Mouse (Mus musculus) ES-Bruce4 (cell line): Measurements from ENCODE around the gene Zfp652. TPM values are rescaled to one million over a fixed set of nuclear protein-coding genes. Genes with fewer than 3 reads are reported as not detected.

ENCODE experiments used
- H3K27ac ChIP-seq: 2 replicates; pipeline ENCODE4 v1.5.1; 2012; ENCODE audit warnings: low read length, inconsistent platforms; ENCODE audit not compliant: insufficient read depth
- H3K27me3 ChIP-seq: 2 replicates; pipeline ENCODE4 v1.6.1; 2012; ENCODE audit warnings: mild to moderate bottlenecking, low read length, inconsistent platforms; ENCODE audit not compliant: control insufficient read depth, poor library complexity, insufficient read depth, severe bottlenecking
- H3K36me3 ChIP-seq: 2 replicates; pipeline ENCODE4 v1.6.1; 2012; ENCODE audit warnings: inconsistent platforms, mild to moderate bottlenecking, low read length, moderate library complexity; ENCODE audit not compliant: control insufficient read depth, poor library complexity, insufficient read depth, severe bottlenecking
- H3K4me1 ChIP-seq: one replicate; pipeline ENCODE4 v1.8.1; 2011; ENCODE audit warnings: low read length; ENCODE audit not compliant: control insufficient read depth, insufficient read depth
- H3K4me3 ChIP-seq: 2 replicates; pipeline ENCODE4 v1.5.1; 2011; ENCODE audit warnings: low read depth, mild to moderate bottlenecking, low read length
- H3K9ac ChIP-seq: 2 replicates; pipeline ENCODE4 v1.6.1; 2012; ENCODE audit warnings: low read depth, mild to moderate bottlenecking, inconsistent platforms; ENCODE audit not compliant: poor library complexity, severe bottlenecking
- H3K9me3 ChIP-seq: replicated peaks from 2 replicates; pipeline ENCODE4 v1.6.1; 2012; ENCODE audit warnings: mild to moderate bottlenecking, low read length, inconsistent platforms; ENCODE audit not compliant: control insufficient read depth, poor library complexity, insufficient read depth, severe bottlenecking
- CTCF ChIP-seq: IDR thresholded peaks from one replicate; pipeline ENCODE4 v1.8.1; 2011; ENCODE audit warnings: low read depth, low read length
- EP300 ChIP-seq: IDR thresholded peaks from 2 replicates; pipeline ENCODE4 v1.6.1; 2011; ENCODE audit warnings: low read depth, low read length; ENCODE audit not compliant: insufficient read depth
- POLR2A ChIP-seq: IDR thresholded peaks from one replicate; pipeline ENCODE4 v1.8.1; 2011; ENCODE audit warnings: low read length; ENCODE audit not compliant: insufficient read depth
- polyA plus RNA-seq: library from polyadenylated mRNA; stranded (reverse); fragments of >200 nt; gene quantifications from 2 replicates; pipeline ENCODE4 v1.2.4, GENCODE M21; 2011; ENCODE audit warnings: low read depth; ENCODE audit not compliant: missing spikeins, insufficient read depth, insufficient read length

The Zfp652 gene
- polyA plus RNA-seq, 1 experiment = 41.4 TPM

DNA sequence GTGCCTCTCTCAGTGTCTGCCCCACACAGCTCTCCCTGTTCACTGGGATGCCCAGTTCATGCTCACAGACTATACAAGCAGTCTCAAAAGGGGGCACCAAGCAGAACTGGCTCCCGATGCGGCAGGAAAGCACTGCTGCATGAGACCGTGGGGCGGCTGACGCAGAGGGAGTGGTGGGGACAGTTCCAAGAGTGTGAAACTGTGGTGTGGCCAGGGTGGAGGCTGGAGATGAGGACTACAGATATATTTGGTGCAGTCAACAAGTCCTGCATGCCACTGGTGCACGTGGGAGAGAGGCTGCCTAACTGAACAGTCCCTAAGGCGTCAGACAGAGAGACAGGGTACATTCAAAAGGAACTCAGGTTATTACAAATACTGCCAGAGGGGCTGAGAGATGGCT, 23.5 kb upstream of the Zfp652 start:
- peaks cover 1% of the 10 kb centered on the region for H3K4me1 ChIP-seq
- H3K27ac ChIP-seq = no peak overlapping the region
- no peak overlapping the region for H3K4me3 ChIP-seq
- TF ChIP-seq POLR2A (no peak), EP300 (no peak), CTCF (no peak)
- no peak overlapping the region for H3K9ac ChIP-seq
- H3K9me3 ChIP-seq = no peaks in the 10 kb centered on the region
- no peaks in the 10 kb centered on the region for H3K27me3 ChIP-seq
- no peaks in the 10 kb centered on the region for H3K36me3 ChIP-seq

- Histone ChIP-seq H3K4me1 (peaks cover 1% of the 10 kb centered on the region), H3K4me3 (no peak overlapping the region), H3K9ac (no peak overlapping the region), H3K9me3 (no peaks in the 10 kb centered on the region), H3K36me3 (no peaks in the 10 kb centered on the region), H3K27ac (no peak overlapping the region), H3K27me3 (no peaks in the 10 kb centered on the region)
- TF ChIP-seq CTCF = no peak
- no peak for TF ChIP-seq POLR2A
- TF ChIP-seq EP300 = no peak
Measured at GRCm38 (mm10) chr11:95689544-95689943, 22.9 kb upstream of the Zfp652 start.

- Histone ChIP-seq H3K36me3 (no peaks in the 10 kb centered on the region), H3K27me3 (no peaks in the 10 kb centered on the region), H3K27ac (no peak overlapping the region), H3K4me3 (no peak overlapping the region), H3K9me3 (0 out of 2 replicates have a peak, but pooled peaks cover 2% of the 10 kb centered on the region), H3K9ac (no peak overlapping the region), H3K4me1 (peaks cover 2% of the 10 kb centered on the region)
- TF ChIP-seq EP300 = no peak
- no peak for TF ChIP-seq CTCF
- no peak for TF ChIP-seq POLR2A
Measured at GRCm38 (mm10) chr11:95698541-95698940, 13.9 kb upstream of the Zfp652 start.

- Histone ChIP-seq H3K9me3 (0 out of 2 replicates have a peak, but pooled peaks cover 2% of the 10 kb centered on the region), H3K36me3 (no peaks in the 10 kb centered on the region), H3K27me3 (no peaks in the 10 kb centered on the region), H3K27ac (no peak overlapping the region), H3K4me1 (peaks cover 2% of the 10 kb centered on the region), H3K9ac (no peak overlapping the region), H3K4me3 (no peak overlapping the region)
- TF ChIP-seq CTCF (no peak), EP300 (no peak), POLR2A (no peak)
Measured at GRCm38 (mm10) chr11:95700778-95701739, 11.4 kb upstream of the Zfp652 start.

GRCm38 (mm10) chr11:95704032-95704969, 8.2 kb upstream of the Zfp652 start:
- Histone ChIP-seq H3K27ac (peak overlapping the region; percentile 85), H3K9me3 (0 out of 2 replicates have a peak, but pooled peaks cover 2% of the 10 kb centered on the region)
- TF ChIP-seq POLR2A = no peak
- no peak for TF ChIP-seq CTCF
- no peak; the same call in none of the 2 replicates for TF ChIP-seq EP300

More at GRCm38 (mm10) chr11:95704032-95704969, 8.2 kb upstream of the Zfp652 start:
- Histone ChIP-seq H3K4me1 (peaks cover 3% of the 10 kb centered on the region), H3K36me3 (no peaks in the 10 kb centered on the region), H3K4me3 (0 out of 2 replicates have a peak overlapping the region, but pooled peaks have one; percentile 0), H3K27me3 (no peaks in the 10 kb centered on the region), H3K9ac (no peak overlapping the region)
